13 mouse cellular contexts compared by ENCODE assay signal in the genomic region with DNA sequence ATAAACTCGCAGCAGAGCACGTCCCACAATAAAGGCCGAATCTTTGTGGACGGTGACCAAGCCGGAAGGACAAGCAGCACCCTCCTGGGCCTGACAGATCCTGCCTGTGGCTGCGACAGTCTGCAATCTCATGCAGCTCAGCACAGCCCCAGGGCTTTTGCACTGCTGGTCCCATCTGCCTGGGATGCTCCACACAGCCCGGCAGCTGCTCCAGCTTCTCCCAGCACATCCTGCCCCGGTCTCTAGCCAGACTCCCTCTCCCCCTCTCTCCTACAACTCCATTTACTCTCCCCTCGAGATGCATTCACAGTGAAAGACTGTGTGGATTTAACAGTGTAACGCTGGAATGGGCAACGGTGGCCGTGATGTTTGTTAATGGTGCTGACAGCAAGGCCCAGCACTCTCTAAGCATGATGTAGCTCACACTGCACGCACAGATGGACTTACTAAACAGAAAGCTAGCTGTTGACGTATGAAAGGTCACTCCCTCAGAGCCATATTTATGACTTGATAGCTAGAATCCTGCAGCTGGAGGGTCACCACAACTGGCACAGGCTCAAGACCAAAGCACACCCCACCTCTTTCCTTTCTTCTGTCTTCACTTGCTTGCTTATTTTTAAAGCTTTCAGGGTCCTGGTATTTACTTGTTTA.
A peak's percentile ranks its signal among the peaks of the same experiment; 100 is the strongest.
DNase-seq lines count a peak whose midpoint lies in the region; ATAC-seq and TF ChIP-seq lines count a peak whose summit lies in the region.
"Had no signal": no experiment of that assay in that cellular context is flagged by ENCODE, and none has a peak within 500 bp of the region (broad histone marks: within the 10 kb centered on the region; RNA-seq: fewer than 3 reads in every experiment).

No protein-coding gene starts in this region.

- peak; percentile 52 for ATAC-seq in heart, embryonic 16.5 days (replicated peaks; ENCODE audit: extremely low read depth, insufficient read depth, low FRiP score)
- no peak for ATAC-seq in hindbrain, embryonic 15.5 days (ENCODE audit: low FRiP score, low read depth)
- ATAC-seq in midbrain, embryonic 14.5 days (ENCODE audit: low FRiP score, low TSS enrichment) = no peak
- ATAC-seq in liver, postnatal 0 days = no peak
- ATAC-seq: liver, embryonic 12.5 days had no signal

- H3K4me2 ChIP-seq in heart, embryonic 16.5 days (ENCODE audit: low read depth, low read length) = no peak overlapping the region
- no peak overlapping the region for H3K4me2 ChIP-seq in hindbrain, embryonic 15.5 days
- H3K4me2 ChIP-seq in midbrain, embryonic 14.5 days (ENCODE audit: low read length) = no peak overlapping the region
- no peak overlapping the region for H3K4me2 ChIP-seq in liver, postnatal 0 days (ENCODE audit: low read depth, low read length)
- H3K4me2 ChIP-seq: liver, embryonic 12.5 days had no signal

- no peak overlapping the region for H3K9ac ChIP-seq in heart, embryonic 16.5 days (ENCODE audit: low read length)
- H3K9ac ChIP-seq in hindbrain, embryonic 15.5 days = no peak overlapping the region
- H3K9ac ChIP-seq in midbrain, embryonic 14.5 days (replicated peaks; ENCODE audit: low read length) = no peak overlapping the region
- no peak overlapping the region for H3K9ac ChIP-seq in liver, postnatal 0 days (replicated peaks)
- H3K9ac ChIP-seq: liver, embryonic 12.5 days had no signal

- H3K9me3 ChIP-seq in heart, embryonic 16.5 days (replicated peaks; ENCODE audit: control insufficient read depth, low read length) = no peaks in the 10 kb centered on the region; the same call in 1 of the 2 replicates
- H3K9me3 ChIP-seq in hindbrain, embryonic 15.5 days = no peaks in the 10 kb centered on the region
- no peaks in the 10 kb centered on the region for H3K9me3 ChIP-seq in midbrain, embryonic 14.5 days (ENCODE audit: control insufficient read depth, low read length)
- no peaks in the 10 kb centered on the region for H3K9me3 ChIP-seq in liver, postnatal 0 days (ENCODE audit: low read length)
- H3K9me3 ChIP-seq: liver, embryonic 12.5 days had no signal

- TF ChIP-seq EP300 in liver, postnatal 0 days (IDR thresholded peaks at IDR 0.05; ENCODE audit: low read depth) = no peak

- H3K36me3 ChIP-seq in heart, embryonic 16.5 days (ENCODE audit: control insufficient read depth, insufficient read depth) = peaks cover 22% of the 10 kb centered on the region
- peaks cover 24% of the 10 kb centered on the region for H3K36me3 ChIP-seq in hindbrain, embryonic 15.5 days
- peaks cover 35% of the 10 kb centered on the region for H3K36me3 ChIP-seq in midbrain, embryonic 14.5 days (ENCODE audit: control insufficient read depth, insufficient read depth, low read length)
- H3K36me3 ChIP-seq in liver, postnatal 0 days (replicated peaks; ENCODE audit: insufficient read depth, low read length) = peaks cover 23% of the 10 kb centered on the region

- no peak for DNase-seq in heart, adult 8-10 months (ENCODE audit: low spot score)
- DNase-seq in forelimb bud, embryonic 11.5 days (ENCODE audit: low read depth, low spot score) = peak; percentile 68
- DNase-seq in midbrain, embryonic 14.5 days = peak; percentile 46
- DNase-seq in cerebellum, adult 9-11 months = no peak
- no peak for DNase-seq in spleen, postnatal 14 days (ENCODE audit: low spot score in 2 of 2)
- no peak for DNase-seq in liver, postnatal 0 days
- DNase-seq: cerebellum, postnatal 25 days; gastrocnemius, postnatal 14 days; right cerebral cortex, postnatal 4 days; thymus, postnatal 14 days had no signal

- WGBS in heart, embryonic 16.5 days = 53% methylated on average over 14 of the region's 14 CpGs
- WGBS in hindbrain, embryonic 15.5 days = 45% methylated on average over 14 of the region's 14 CpGs
- 60% methylated on average over 14 of the region's 14 CpGs for WGBS in midbrain, embryonic 14.5 days
- WGBS in liver, postnatal 0 days (ENCODE audit: insufficient replicate concordance) = 82% methylated on average over 14 of the region's 14 CpGs

- H3K4me3 ChIP-seq in heart, embryonic 16.5 days (ENCODE audit: low read length) = no peak overlapping the region
- no peak overlapping the region for H3K4me3 ChIP-seq in hindbrain, embryonic 15.5 days
- H3K4me3 ChIP-seq in midbrain, embryonic 14.5 days (replicated peaks; ENCODE audit: low read depth, low read length) = no peak overlapping the region
- no peak overlapping the region for H3K4me3 ChIP-seq in liver, postnatal 0 days (ENCODE audit: low read depth, low read length)
- H3K4me3 ChIP-seq: liver, embryonic 12.5 days had no signal

- TF ChIP-seq CTCF in liver, postnatal 0 days (IDR thresholded peaks at IDR 0.05; ENCODE audit: low read depth) = no peak

- H3K4me1 ChIP-seq in heart, embryonic 16.5 days (ENCODE audit: control insufficient read depth, insufficient read depth, low read length) = peaks cover 28% of the 10 kb centered on the region
- peaks cover 41% of the 10 kb centered on the region for H3K4me1 ChIP-seq in hindbrain, embryonic 15.5 days (replicated peaks)
- H3K4me1 ChIP-seq in midbrain, embryonic 14.5 days (ENCODE audit: control insufficient read depth, insufficient read depth, low read length) = peaks cover 13% of the 10 kb centered on the region
- H3K4me1 ChIP-seq in liver, postnatal 0 days (ENCODE audit: insufficient read depth) = no peaks in the 10 kb centered on the region

- H3K27me3 ChIP-seq in heart, embryonic 16.5 days (ENCODE audit: control insufficient read depth, insufficient read depth, low read length) = no peaks in the 10 kb centered on the region
- H3K27me3 ChIP-seq in hindbrain, embryonic 15.5 days = no peaks in the 10 kb centered on the region
- H3K27me3 ChIP-seq in midbrain, embryonic 14.5 days (ENCODE audit: control insufficient read depth, insufficient read depth, low read length) = no peaks in the 10 kb centered on the region
- no peaks in the 10 kb centered on the region for H3K27me3 ChIP-seq in liver, postnatal 0 days (ENCODE audit: insufficient read depth, low read length)
- H3K27me3 ChIP-seq: liver, embryonic 12.5 days had no signal

- H3K27ac ChIP-seq in heart, embryonic 16.5 days (ENCODE audit: low read length) = 0 out of 2 replicates have a peak overlapping the region, but pooled peaks have one; percentile 11
- H3K27ac ChIP-seq in hindbrain, embryonic 15.5 days (replicated peaks) = peak overlapping the region; percentile 68; the same call in 1 of the 2 replicates
- H3K27ac ChIP-seq in midbrain, embryonic 14.5 days (replicated peaks; ENCODE audit: low read depth, low read length) = peak overlapping the region; percentile 63
- H3K27ac ChIP-seq in liver, postnatal 0 days (ENCODE audit: low read depth) = no peak overlapping the region
- H3K27ac ChIP-seq: liver, embryonic 12.5 days had no signal

Comparison
In these comparisons a context has a peak if more than half of its experiments do, and no peak if none do; other contexts are left out.
1. DNase-seq: peak in forelimb bud, embryonic 11.5 days (single experiment) and midbrain, embryonic 14.5 days (single experiment); none in heart, adult 8-10 months (single experiment), cerebellum, adult 9-11 months (single experiment), spleen, postnatal 14 days (0 of 2) and liver, postnatal 0 days (single experiment).